Mouse (Mus musculus): ENCODE results near the gene Pde10a. TPM values are rescaled to one million over a fixed set of nuclear protein-coding genes. Genes with fewer than 3 reads are reported as not detected.
"Not testable (repeated sequence)": the region's sequence is repeated elsewhere in the genome, so short reads cannot be mapped to it uniquely, and the experiment has no call there.

The Pde10a gene
- total RNA-seq, 2 experiments from 2014 or later = 4.0 to 6.0 TPM

- intact Hi-C loops (cut with DNase I) = no loop called here
- DNase-seq = no peak
- no peak for TF ChIP-seq CTCF (IDR thresholded peaks at IDR 0.05)
- H3K27ac ChIP-seq = no peak overlapping the region
- H3K4me3 ChIP-seq = no peak overlapping the region
Observed at GRCm38 (mm10) chr17:8702503-8702902, 177.3 kb downstream of the Pde10a start.

DNA sequence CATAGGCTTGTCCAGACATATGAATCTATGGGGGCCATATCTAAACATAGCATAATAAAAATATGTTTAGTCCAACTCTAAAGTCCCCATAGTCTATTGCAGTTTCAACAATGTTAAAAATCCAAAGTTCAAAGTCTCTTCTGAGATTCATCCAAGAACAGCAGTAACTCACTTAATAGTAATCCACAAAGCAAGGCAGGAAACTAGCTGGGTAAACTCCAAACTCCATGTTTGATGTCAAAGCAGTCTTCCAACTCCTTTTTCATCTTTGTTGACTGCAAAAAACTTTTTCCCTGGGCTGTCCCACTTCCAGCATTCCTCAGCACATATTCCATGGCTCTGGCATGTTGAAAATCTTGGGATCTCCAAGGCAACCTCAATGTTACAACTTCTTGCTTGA lies 182.8 kb downstream of the Pde10a start:
- intact Hi-C loops (cut with DNase I) = no loop called here
- H3K27ac ChIP-seq = no peak overlapping the region
- H3K4me3 ChIP-seq = no peak overlapping the region
- no peak for DNase-seq
- TF ChIP-seq CTCF (IDR thresholded peaks at IDR 0.05) = no peak

DNA sequence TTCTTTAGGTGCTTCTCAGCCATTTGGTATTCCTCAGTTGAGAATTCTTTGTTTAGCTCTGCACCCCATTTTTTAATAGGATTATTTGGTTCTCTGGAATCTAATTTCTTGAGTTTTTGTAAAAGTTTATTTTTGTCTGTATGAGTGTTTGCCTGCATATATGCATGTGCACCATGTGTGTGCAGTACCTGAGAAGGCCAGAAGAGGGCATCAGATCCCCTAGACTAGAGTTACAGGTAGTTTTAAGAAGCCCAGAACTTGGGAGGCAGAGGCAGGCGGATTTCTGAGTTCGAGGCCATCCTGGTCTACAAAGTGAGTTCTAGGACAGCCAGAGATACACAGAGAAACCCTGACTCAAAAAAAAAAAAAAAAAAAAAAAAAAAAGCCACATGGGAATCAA lies 187.6 kb downstream of the Pde10a start:
- intact Hi-C loops (cut with DNase I); H3K4me3 ChIP-seq; DNase-seq; H3K27ac ChIP-seq: not testable (repeated sequence)
- TF ChIP-seq CTCF (IDR thresholded peaks at IDR 0.05) = peak; percentile 11; the same call in 1 of the 2 replicates

- Histone ChIP-seq H3K4me3 (no peak overlapping the region), H3K27ac (no peak overlapping the region)
- no peak for DNase-seq
- TF ChIP-seq CTCF (IDR thresholded peaks at IDR 0.05) = no peak
- intact Hi-C loops (cut with DNase I) = no loop called here
Observed at GRCm38 (mm10) chr17:8720961-8721360, 195.8 kb downstream of the Pde10a start.

GRCm38 (mm10) chr17:8724464-8724974 lies 199.3 kb downstream of the Pde10a start:
- intact Hi-C loops (cut with DNase I) = no loop called here
- Histone ChIP-seq H3K27ac (no peak overlapping the region), H3K4me3 (no peak overlapping the region)
- TF ChIP-seq CTCF (IDR thresholded peaks at IDR 0.05) = no peak
- no peak for DNase-seq

DNA sequence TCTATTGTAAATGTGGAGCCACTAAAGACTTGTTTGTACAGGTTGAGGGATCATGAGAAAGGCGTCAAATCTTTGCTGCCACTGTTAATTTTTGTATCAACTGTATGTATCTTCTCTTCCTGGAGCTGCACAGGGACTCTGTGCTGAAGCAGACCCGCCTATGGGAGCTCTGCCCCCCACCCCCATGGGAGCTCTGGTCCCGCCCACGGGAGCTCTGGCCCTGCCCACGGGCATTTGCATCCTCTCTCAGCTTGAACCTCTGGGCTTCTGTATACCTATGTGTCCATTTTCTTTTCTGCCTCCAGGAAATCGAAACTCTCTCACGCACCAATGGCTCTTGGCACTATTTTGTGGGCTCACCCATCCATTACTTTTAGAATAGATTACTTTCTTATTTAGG lies 203.5 kb downstream of the Pde10a start:
- Histone ChIP-seq H3K27ac (no peak overlapping the region), H3K4me3 (no peak overlapping the region)
- TF ChIP-seq CTCF (IDR thresholded peaks at IDR 0.05) = no peak
- no peak for DNase-seq
- intact Hi-C loops (cut with DNase I) = loop anchor here (5.0 kb wide), 1 partner anchor 66 kb away; no protein-coding TSS in a partner anchor

DNA sequence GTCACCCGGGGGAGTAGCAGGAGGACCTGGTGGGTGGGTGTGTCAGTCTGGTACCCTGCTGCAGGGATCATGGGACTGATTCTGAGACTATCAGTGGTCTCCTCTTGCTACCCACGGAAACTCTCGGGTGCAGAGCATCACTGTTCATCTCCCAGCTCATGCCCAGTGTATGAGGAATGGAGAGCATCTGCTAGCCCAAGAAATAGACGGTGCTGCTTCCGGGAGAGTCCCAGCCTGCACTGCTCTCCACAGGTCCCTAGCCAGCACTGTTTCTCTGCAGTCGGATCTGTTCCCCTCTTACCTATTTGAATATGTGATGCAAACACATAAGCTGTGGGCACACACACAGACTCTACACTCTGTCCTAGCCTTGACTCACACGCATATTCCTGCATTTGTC lies 204.6 kb downstream of the Pde10a start:
- Histone ChIP-seq H3K27ac (no peak overlapping the region), H3K4me3 (no peak overlapping the region)
- TF ChIP-seq CTCF (IDR thresholded peaks at IDR 0.05) = no peak
- intact Hi-C loops (cut with DNase I) = loop anchor here (5.0 kb wide), 1 partner anchor 68 kb away; no protein-coding TSS in a partner anchor
- no peak for DNase-seq

DNA sequence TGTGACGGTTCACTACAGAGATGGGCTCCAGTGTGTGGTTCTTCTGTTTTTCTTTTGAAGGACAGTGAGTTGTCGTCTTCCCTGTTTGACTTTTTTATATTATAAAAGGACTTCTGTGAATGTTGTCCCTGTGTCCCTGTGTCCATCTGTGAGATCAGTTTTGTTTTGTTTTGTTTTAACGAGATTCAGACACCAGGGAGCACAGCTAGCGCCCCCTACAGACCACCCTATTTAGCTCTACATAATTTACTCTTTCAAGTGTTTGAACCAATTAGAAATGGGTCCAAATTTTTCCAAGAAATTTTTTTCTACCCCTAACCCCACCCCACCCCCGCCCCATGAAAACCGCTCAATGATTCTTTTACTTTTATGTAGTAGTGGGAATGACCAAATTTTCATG lies 205.9 kb downstream of the Pde10a start:
- intact Hi-C loops (cut with DNase I) = no loop called here
- Histone ChIP-seq H3K27ac (no peak overlapping the region), H3K4me3 (no peak overlapping the region)
- DNase-seq = no peak
- TF ChIP-seq CTCF (IDR thresholded peaks at IDR 0.05) = peak; percentile 41; the same call in 1 of the 2 replicates

DNA sequence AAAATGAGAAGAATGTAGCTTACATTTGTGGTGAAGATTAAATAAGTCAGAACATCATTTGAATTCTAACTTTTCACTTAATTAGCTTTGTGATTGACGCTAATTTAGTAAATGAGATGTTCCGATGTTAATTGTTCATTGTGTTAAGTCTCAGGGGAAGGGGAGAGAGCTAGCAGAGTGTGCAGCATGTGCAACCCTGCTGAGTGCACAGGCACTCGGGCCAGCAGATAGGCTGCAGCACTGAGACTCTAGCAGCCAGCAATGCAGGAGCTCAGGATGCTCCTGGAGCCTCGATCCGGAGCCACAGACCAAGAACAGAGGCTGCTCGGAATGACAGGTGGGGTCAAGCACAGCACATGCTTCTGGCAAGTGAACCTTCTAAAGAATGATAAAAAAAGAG lies 211.1 kb downstream of the Pde10a start:
- H3K27ac ChIP-seq = no peak overlapping the region
- no peak for TF ChIP-seq CTCF (IDR thresholded peaks at IDR 0.05)
- intact Hi-C loops (cut with DNase I) = no loop called here
- H3K4me3 ChIP-seq = no peak overlapping the region
- no peak for DNase-seq

- no peak overlapping the region for H3K4me3 ChIP-seq
- intact Hi-C loops (cut with DNase I) = no loop called here
- no peak for TF ChIP-seq CTCF (IDR thresholded peaks at IDR 0.05)
- H3K27ac ChIP-seq = no peak overlapping the region
- DNase-seq = no peak
Observed at GRCm38 (mm10) chr17:8742772-8743171, 217.6 kb downstream of the Pde10a start.

DNA sequence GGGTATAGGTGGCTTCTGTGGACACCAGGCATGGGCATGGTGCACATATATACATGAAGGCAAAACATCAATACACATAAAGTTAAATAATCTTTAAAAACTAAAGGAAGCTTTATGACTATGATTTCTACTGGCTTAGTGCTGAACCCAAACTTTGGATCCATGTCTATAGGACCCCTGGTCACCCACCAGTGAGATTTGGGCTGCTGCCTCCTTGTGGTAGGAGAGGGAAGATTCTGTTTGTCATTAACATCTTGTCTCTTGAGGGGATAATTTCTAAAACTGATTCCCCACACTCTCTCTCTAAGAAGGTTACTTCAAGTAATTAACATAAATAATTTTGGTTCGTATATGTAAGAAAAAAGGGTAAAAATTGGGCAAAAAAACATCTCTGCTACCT lies 220.2 kb downstream of the Pde10a start:
- TF ChIP-seq CTCF (IDR thresholded peaks at IDR 0.05) = peak; percentile 39
- H3K4me3 ChIP-seq = no peak overlapping the region
- H3K27ac ChIP-seq = no peak overlapping the region
- DNase-seq = no peak
- intact Hi-C loops (cut with DNase I) = loop anchor here (5.0 kb wide), 1 partner anchor 128 kb away; no protein-coding TSS in a partner anchor

- intact Hi-C loops (cut with DNase I) = loop anchor here (5.0 kb wide), 1 partner anchor 132 kb away; no protein-coding TSS in a partner anchor
- TF ChIP-seq CTCF (IDR thresholded peaks at IDR 0.05) = no peak
- no peak overlapping the region for H3K4me3 ChIP-seq
- no peak for DNase-seq
- no peak overlapping the region for H3K27ac ChIP-seq
Observed at GRCm38 (mm10) chr17:8749426-8749825, 224.3 kb downstream of the Pde10a start.

GRCm38 (mm10) chr17:8757576-8757975 lies 232.4 kb downstream of the Pde10a start:
- DNase-seq = peak; percentile 38
- intact Hi-C loops (cut with DNase I) = no loop called here
- H3K27ac ChIP-seq = no peak overlapping the region
- no peak for TF ChIP-seq CTCF (IDR thresholded peaks at IDR 0.05)
- no peak overlapping the region for H3K4me3 ChIP-seq

GRCm38 (mm10) chr17:8763248-8763647 lies 238.1 kb downstream of the Pde10a start:
- DNase-seq = no peak
- H3K27ac ChIP-seq = no peak overlapping the region
- intact Hi-C loops (cut with DNase I) = no loop called here
- H3K4me3 ChIP-seq = no peak overlapping the region
- TF ChIP-seq CTCF (IDR thresholded peaks at IDR 0.05) = no peak

Measured in gastrocnemius, adult 2 months (tissue).